Mouse (Mus musculus) urinary bladder, postnatal 25 days (tissue): Measurements from ENCODE around the gene 4921530L21Rik.

Experiments used
- DNase-seq: peaks from one replicate; pipeline ENCODE4 v3.0.0; 2022; ENCODE audit warnings: low spot score

4921530L21Rik gene

DNA sequence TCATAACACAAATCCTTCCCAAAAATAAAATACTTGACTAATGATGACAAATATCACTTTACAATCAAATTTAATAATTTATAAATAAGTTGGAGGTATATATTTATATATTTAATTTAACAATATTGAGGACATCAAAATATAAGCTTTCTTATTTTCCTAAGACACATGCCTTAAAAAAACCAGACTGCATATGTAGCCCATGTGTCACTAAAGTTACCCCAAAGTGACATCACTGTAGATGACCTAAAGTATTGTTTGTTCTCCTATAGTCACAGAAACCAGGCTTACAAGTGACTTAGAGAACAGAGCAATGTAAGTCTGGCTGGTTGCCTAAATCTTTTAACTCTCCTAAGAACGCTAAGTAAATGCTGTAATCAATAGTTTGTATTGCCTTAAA is at the start of gene 4921530L21Rik:
Gene 4921530L21Rik, plus strand, starts transcription at position 301 of the 400 bp plus-strand sequence.
- DNase-seq = no peak

DNA sequence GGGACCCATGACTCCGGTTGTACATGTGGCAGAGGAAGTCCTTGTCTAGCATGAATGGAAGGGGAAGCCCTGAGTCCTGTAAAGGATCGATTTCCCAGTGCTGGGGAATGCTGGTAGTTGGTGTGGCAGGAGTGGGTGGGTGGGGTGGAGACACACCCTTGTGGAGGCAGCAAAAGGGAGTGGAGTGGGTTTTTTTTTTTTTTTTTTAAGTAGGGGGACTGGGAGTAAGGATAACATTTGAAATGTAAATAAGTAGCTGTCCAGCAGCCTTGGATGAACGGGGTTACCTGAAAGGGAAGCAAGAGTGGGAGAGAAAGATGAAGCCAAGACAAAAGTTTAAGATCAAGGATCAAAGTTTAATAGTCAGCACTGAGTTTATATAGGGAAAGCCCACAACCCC is 47.2 kb upstream of the 4921530L21Rik start:
- no peak for DNase-seq

GRCm38 (mm10) chr14:95862981-95863380 is 18.1 kb upstream of the 4921530L21Rik start:
- no peak for DNase-seq

DNA sequence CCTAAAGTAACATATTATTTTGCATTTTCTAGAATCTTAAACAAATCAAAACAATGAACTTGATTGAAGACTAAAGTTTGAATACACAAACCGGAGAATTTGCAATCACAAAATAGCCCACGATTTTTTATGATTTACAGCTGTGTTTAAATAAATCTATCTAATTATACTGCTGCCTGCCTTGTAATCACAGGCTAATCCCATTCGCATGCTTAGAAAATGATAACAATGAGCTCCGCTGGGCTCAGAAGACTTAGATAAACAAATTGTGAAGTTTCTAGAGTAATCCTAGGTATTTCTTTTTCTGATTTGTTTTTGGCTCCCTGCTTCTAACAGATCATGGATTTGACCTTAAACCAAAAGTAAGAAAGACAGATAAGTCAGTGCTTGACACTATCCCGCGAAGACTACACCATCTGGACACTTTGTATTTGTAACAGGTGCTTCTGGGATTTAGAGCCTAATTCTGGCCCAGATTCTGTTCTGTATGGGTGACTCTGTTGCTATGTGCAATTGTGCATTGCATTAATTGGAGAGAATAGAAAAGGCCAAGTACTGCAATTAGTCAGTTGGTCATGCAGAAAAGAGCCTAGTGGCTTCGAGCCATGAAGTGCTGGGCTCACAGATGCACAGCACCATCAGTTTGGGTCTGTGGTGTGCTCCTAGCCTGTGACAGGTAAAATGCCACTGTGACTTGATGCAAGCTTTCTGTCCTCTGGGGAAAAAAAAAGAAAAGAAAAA is 15.2 kb upstream of the 4921530L21Rik start:
- DNase-seq = no peak

- DNase-seq = no peak
Measured at GRCm38 (mm10) chr14:95872020-95872419, 9.0 kb upstream of the 4921530L21Rik start.

DNA sequence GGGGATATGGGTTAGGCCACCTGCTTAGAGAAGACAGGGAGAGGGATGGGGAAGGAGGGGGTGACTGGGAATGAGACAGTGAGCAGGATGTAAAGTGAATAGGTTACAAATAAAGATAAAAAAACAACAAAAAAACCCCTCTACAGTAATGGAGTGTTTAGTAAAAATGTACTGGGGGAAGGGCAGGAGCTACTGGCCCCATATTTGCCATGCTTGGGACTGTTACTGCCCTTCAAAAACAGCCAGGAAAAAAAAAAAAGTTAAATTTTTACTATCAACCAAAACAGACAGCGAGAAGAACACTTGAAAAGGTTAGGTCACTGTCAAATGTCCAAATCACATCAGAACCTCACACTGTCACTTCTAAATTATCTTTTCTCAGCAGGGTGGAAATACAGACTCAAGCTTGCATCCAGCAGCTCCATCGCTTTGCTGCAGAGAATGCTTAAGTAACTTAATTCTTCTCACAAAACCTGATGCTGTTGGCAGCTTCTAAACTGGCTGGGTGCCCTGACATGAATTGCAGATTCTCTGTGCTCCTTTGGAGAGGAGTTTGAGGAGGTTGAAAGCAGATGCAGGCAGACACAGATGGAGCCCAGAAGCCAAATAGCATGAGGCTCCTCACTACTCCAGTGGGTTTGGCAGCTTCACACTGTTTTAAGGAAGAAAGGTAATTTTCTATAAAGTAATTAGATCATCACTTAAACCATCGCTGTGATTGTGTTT is 4.1 kb upstream of the 4921530L21Rik start:
- no peak for DNase-seq

DNA sequence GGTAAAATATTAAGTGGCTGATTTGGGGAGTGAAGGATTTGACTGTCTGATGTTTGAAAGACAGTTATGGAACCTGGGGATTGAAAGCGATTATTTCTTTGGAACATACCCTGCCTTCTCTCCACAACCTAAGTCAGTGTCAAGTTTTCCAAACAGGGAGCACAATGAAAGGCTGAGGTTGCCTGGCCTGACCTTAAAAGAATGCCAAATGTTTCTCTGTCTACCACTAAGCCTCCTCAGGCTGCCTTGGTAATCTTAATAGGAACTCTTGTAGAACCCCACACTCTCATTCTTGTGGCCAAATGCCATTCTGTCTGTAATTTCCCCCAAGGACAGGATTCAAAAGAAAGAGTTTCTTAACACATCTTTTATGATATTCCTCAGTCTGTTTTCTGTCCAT is 3.5 kb upstream of the 4921530L21Rik start:
- DNase-seq = no peak

- DNase-seq = no peak
Measured at GRCm38 (mm10) chr14:95899458-95899857, 18.4 kb downstream of the 4921530L21Rik start.

GRCm38 (mm10) chr14:95904591-95905095 is 23.6 kb downstream of the 4921530L21Rik start:
- no peak for DNase-seq

- no peak for DNase-seq
Measured at GRCm38 (mm10) chr14:95913293-95913692, 32.2 kb downstream of the 4921530L21Rik start.

- DNase-seq = no peak
Measured at GRCm38 (mm10) chr14:95926742-95927141, 45.7 kb downstream of the 4921530L21Rik start.

- no peak for DNase-seq
Measured at GRCm38 (mm10) chr14:95927810-95928785, 47.0 kb downstream of the 4921530L21Rik start.
